Mouse (Mus musculus) ES-E14 (cell line): ENCODE results near the gene Ppp6r2. TPM values are rescaled to one million over a fixed set of nuclear protein-coding genes. Genes with fewer than 3 reads are reported as not detected.

Source experiments
- DNase-seq: peaks from one replicate; pipeline ENCODE4 v3.0.0-alpha.2; 2013; ENCODE audit warnings: low read depth, low spot score
- H3K27ac ChIP-seq: 2 replicates; pipeline ENCODE4 v1.5.1; 2012; ENCODE audit warnings: low read depth, mild to moderate bottlenecking, low read length, moderate library complexity, mixed read lengths; ENCODE audit not compliant: poor library complexity, insufficient read depth, severe bottlenecking
- H3K36me3 ChIP-seq: 2 replicates; pipeline ENCODE4 v1.6.1; 2012; ENCODE audit warnings: mild to moderate bottlenecking, low read length, moderate library complexity, mixed read lengths; ENCODE audit not compliant: control insufficient read depth, poor library complexity, insufficient read depth, severe bottlenecking
- H3K4me1 ChIP-seq, 2 experiments: fragments of 150-350 bp in 1 of 2; sonication (generic) in 1 of 2; 2 replicates each; pipeline ENCODE4 v1.6.1; 2012; ENCODE audit warnings: low read length in 2 of 2, mild to moderate bottlenecking in 1 of 2, mixed read lengths in 1 of 2; ENCODE audit not compliant: control insufficient read depth in 2 of 2, insufficient read depth in 2 of 2, poor library complexity in 1 of 2
- H3K4me3 ChIP-seq, 2 experiments: fragments of 150-350 bp in 1 of 2; sonication (generic) in 1 of 2; 2 replicates each; pipeline ENCODE4 v1.5.1; 2012; ENCODE audit warnings: low read length in 2 of 2, low read depth in 1 of 2, mild to moderate bottlenecking in 1 of 2, mixed read lengths in 1 of 2; ENCODE audit not compliant: insufficient read depth in 1 of 2, poor library complexity in 1 of 2, severe bottlenecking in 1 of 2
- H3K9ac ChIP-seq: 2 replicates; pipeline ENCODE4 v1.6.1; 2012; ENCODE audit warnings: low read depth, mild to moderate bottlenecking, low read length, mixed read lengths; ENCODE audit not compliant: poor library complexity, insufficient read depth, severe bottlenecking
- H3K9me3 ChIP-seq: fragments of 150-350 bp; sonication (generic); 2 replicates; pipeline ENCODE4 v1.6.1; 2012; ENCODE audit warnings: low read depth, mild to moderate bottlenecking, low read length; ENCODE audit not compliant: control insufficient read depth, insufficient read depth
- CHD2 ChIP-seq: IDR thresholded peaks from 2 replicates; pipeline ENCODE4 v1.6.1; 2014; ENCODE audit warnings: mild to moderate bottlenecking, low read depth, low read length, inconsistent platforms
- HCFC1 ChIP-seq: IDR thresholded peaks from 2 replicates; pipeline ENCODE4 v1.6.1; 2012; ENCODE audit warnings: low read length, inconsistent platforms, borderline replicate concordance; ENCODE audit not compliant: insufficient read depth
- MAFK ChIP-seq: IDR thresholded peaks from 2 replicates; pipeline ENCODE4 v1.6.1; 2014; ENCODE audit warnings: mild to moderate bottlenecking, low read depth, low read length, inconsistent platforms; ENCODE audit not compliant: insufficient read depth
- ZC3H11A ChIP-seq: IDR thresholded peaks from 2 replicates; pipeline ENCODE4 v1.6.1; 2012; ENCODE audit warnings: low read depth, mild to moderate bottlenecking, inconsistent platforms, low read length, borderline replicate concordance
- ZNF384 ChIP-seq: IDR thresholded peaks from 2 replicates; pipeline ENCODE4 v1.6.1; 2012; ENCODE audit warnings: low read depth, low read length, inconsistent platforms
- in situ Hi-C, 2 experiments: fragments of 600-800 bp; cut with MboI; formaldehyde crosslinking; loops; one replicate each; pipeline ENCODE4 v1.15.1; 2025; ENCODE audit warnings: low sequenced_read_pairs in 2 of 2, inconsistent platforms in 1 of 2; ENCODE audit not compliant: unreplicated experiment in 2 of 2
- total RNA-seq: library from RNA; depleted of rRNA; stranded (reverse); fragments of 300-350 nt; gene quantifications from 2 replicates; pipeline ENCODE4 v1.2.3, GENCODE M21; 2012

Ppp6r2 gene
- total RNA-seq, 1 experiment, result 8.6 TPM

DNA sequence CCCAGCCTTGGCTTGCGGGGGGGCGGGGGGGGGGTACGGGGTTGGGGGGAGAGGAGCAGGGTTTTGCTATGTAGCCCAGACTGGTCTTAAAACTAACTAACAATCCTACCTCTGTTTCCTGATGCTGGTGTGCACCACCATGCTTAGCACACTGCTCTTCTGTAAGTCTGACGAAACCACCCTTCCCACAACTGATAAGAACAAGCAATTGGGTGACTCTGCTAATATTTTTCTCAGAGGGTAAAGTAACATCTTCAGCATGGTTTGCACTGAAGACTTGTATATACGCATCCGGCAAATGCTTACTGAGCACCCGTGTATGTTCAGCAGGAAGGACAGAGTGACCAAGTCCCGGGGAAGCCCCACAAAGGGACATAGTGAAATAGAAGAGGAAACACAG lies 109.9 kb downstream of the Ppp6r2 start:
- in situ Hi-C loops, result no loop called here
- TF ChIP-seq ZNF384 (no peak), ZC3H11A (no peak), CHD2 (no peak), HCFC1 (no peak), MAFK (no peak)

DNA sequence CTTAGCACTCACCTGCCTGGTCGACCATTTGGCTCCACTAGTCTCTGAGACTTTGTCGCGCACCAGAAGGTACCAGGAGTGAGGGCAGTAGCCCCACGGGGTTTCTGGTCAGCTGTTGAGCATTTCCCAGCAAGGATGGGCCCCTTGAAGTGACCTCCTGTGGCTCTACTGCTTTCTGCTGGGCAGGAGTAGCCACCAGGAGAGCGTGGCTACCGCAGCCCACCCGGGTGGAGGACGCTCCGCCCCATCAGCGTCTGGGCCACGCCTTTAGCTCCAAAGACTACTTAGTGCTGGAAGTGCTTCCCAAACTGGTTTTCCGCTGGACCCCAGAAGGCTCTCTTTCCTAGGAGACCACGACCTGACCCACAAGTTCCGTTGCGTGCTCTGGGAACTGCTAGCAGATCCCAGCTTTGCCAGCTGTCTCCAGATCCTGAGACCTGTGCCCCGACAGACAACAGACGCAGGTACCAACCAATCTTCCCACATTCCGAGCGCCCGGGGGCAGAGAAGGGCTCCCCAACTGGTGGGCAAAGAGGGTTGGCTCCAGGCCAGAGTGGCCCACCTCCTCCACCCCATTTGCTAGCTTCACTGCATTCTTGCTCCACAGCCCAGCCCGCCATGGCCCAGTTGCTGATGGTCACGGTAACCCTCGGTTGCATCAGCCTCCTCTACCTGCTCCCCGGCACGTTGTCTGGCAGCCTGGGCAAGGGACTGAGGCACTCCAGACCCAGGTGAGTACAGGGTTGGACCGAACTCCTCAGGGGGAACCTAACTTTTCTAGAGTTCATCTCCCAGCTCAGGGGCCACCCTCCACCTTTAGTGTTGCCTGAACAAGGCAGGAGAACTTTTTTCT lies 111.5 kb downstream of the Ppp6r2 start, which contains the start of gene Adm2:
TSS of gene Adm2 (plus strand) at position 51 of the 853 bp plus-strand sequence.
- H3K4me1 ChIP-seq, result peaks cover 0 to 6% of the 10 kb centered on the region in 2 experiments; a peak in 1 of 4 replicates
- in situ Hi-C loops, result no loop called here
- peak within 1 kb of the TSS; percentile 65 for H3K9ac ChIP-seq
- TF ChIP-seq MAFK (no peak), ZNF384 (no peak)
- no peak for DNase-seq
- no peak within 1 kb of the TSS; the same call in 1 of the 2 replicates for H3K27ac ChIP-seq
- no peaks in the 10 kb centered on the region for H3K9me3 ChIP-seq
- peaks cover 2% of the 10 kb centered on the region; the same call in 1 of the 2 replicates for H3K36me3 ChIP-seq
- peak within 1 kb of the TSS; percentile 69 to 72 for H3K4me3 ChIP-seq

More for the DNA sequence above, 109.9 kb downstream of the Ppp6r2 start:
- DNase-seq, result no peak
- Histone ChIP-seq H3K27ac (no peak overlapping the region), H3K36me3 (peaks cover 2% of the 10 kb centered on the region; the same call in 1 of the 2 replicates), H3K9me3 (no peaks in the 10 kb centered on the region), H3K4me3 (no peak overlapping the region), H3K9ac (no peak overlapping the region), H3K4me1 (peaks cover 0 to 6% of the 10 kb centered on the region in 2 experiments; a peak in 1 of 4 replicates)

DNA sequence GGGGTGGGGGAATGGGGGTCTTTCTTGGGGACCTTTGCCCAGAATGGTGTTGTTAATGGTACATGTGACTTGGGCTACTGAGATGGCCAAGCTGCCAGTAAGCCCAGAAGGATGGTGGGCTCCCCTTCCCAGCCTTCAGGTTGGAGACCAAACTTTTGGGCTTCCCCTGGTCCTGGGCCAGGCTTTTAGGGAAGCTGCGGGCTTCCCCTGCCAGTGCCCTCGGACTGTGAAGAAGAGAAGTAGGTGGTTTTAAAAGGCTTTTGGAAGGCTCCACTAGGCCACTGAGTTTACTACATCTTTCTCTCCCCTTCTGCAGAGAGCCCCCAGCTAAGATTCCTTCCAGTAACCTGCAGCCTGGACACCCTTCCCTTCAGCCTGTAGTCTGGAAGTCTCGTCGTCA lies 112.3 kb downstream of the Ppp6r2 start:
- TF ChIP-seq HCFC1 (no peak), MAFK (no peak), ZC3H11A (no peak), CHD2 (no peak), ZNF384 (no peak)
- in situ Hi-C loops, result no loop called here
- DNase-seq, result no peak
- peak overlapping the region; percentile 65; the same call in 1 of the 2 replicates for H3K9ac ChIP-seq
- H3K4me3 ChIP-seq, result peak overlapping the region; percentile 69 to 72
- peaks cover 0 to 6% of the 10 kb centered on the region in 2 experiments; a peak in 1 of 4 replicates for H3K4me1 ChIP-seq
- no peaks in the 10 kb centered on the region for H3K9me3 ChIP-seq
- H3K27ac ChIP-seq, result no peak overlapping the region
- H3K36me3 ChIP-seq, result peaks cover 2% of the 10 kb centered on the region; the same call in 1 of the 2 replicates

DNA sequence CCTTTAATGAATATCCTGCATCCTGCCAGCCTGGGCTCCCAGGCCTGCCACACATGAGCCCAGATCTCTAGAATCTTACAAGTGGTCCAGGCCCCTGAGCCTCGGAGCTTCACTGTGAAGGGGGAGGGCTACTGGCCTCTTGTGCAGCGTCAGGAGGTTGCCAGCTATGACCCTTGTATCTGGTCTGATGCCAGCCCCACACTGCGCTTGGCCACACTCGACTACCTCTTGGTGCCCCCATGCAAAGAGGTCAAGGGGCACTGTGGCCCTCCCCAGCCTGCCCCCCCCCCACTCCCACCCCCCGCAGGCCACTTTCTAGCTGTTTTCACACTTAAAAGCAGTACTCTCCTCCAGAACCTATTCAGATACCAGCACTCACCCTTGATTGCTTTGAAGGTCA lies 115.1 kb downstream of the Ppp6r2 start:
- H3K36me3 ChIP-seq, result peaks cover 2% of the 10 kb centered on the region; the same call in 1 of the 2 replicates
- DNase-seq, result no peak
- no peak for TF ChIP-seq HCFC1
- no peak for TF ChIP-seq ZNF384
- no peak for TF ChIP-seq CHD2
- TF ChIP-seq ZC3H11A, result no peak
- TF ChIP-seq MAFK, result no peak
- in situ Hi-C loops, result no loop called here
- no peaks in the 10 kb centered on the region for H3K9me3 ChIP-seq
- no peak overlapping the region for H3K9ac ChIP-seq
- no peak overlapping the region for H3K4me3 ChIP-seq
- H3K27ac ChIP-seq, result no peak overlapping the region
- peaks cover 0 to 4% of the 10 kb centered on the region in 2 experiments; a peak in 1 of 4 replicates for H3K4me1 ChIP-seq
